Mouse (Mus musculus) heart, embryonic 12.5 days (tissue): ENCODE data around the gene Adgrl3. TPM values are rescaled to one million over a fixed set of nuclear protein-coding genes. Genes with fewer than 3 reads are reported as not detected.

ENCODE experiments used
- ATAC-seq: fragments of 200-750 bp; cut with Nextera tagmentation; 2 replicates; pipeline ENCODE4 v1.8.0; 2017; ENCODE audit warnings: moderate TSS enrichment, moderate library complexity; ENCODE audit not compliant: insufficient number of reproducible peaks, low FRiP score
- H3K27ac ChIP-seq: fragments of 300-500 bp; sonication (generic); 2 replicates; pipeline ENCODE4 v1.5.1; 2016; ENCODE audit warnings: mild to moderate bottlenecking, moderate library complexity; ENCODE audit not compliant: poor library complexity, severe bottlenecking
- H3K27me3 ChIP-seq: fragments of 300-500 bp; sonication (generic); replicated peaks from 2 replicates; pipeline ENCODE4 v1.6.1; 2016; ENCODE audit warnings: mild to moderate bottlenecking, moderate library complexity
- H3K36me3 ChIP-seq: fragments of 300-500 bp; sonication (generic); 2 replicates; pipeline ENCODE4 v1.6.1; 2016; ENCODE audit warnings: mild to moderate bottlenecking, moderate library complexity
- H3K4me1 ChIP-seq: fragments of 300-500 bp; sonication (generic); replicated peaks from 2 replicates; pipeline ENCODE4 v1.6.1; 2016; ENCODE audit warnings: mild to moderate bottlenecking
- H3K4me2 ChIP-seq: fragments of 300-500 bp; sonication (generic); 2 replicates; pipeline ENCODE4 v1.6.1; 2016; ENCODE audit warnings: mild to moderate bottlenecking, moderate library complexity
- H3K4me3 ChIP-seq: fragments of 300-500 bp; sonication (generic); 2 replicates; pipeline ENCODE4 v1.5.1; 2016; ENCODE audit warnings: mild to moderate bottlenecking
- H3K9ac ChIP-seq: fragments of 300-500 bp; sonication (generic); 2 replicates; pipeline ENCODE4 v1.6.1; 2016; ENCODE audit warnings: mild to moderate bottlenecking, moderate library complexity
- H3K9me3 ChIP-seq: fragments of 300-500 bp; sonication (generic); replicated peaks from 2 replicates; pipeline ENCODE4 v1.6.1; 2016; ENCODE audit warnings: mild to moderate bottlenecking, moderate library complexity
- WGBS: fragments of 180-500 bp; shearing (Covaris S2); methylation state at CpG from one replicate; pipeline ENCODE4 v1.1.7; 2016; 5-methylcytosine and 5-hydroxymethylcytosine counted together
- polyA plus RNA-seq: library from polyadenylated mRNA; unstranded; fragments of >200 nt; fragmentation: Nextera tagmentation; extraction: Ambion mirVana; gene quantifications from 2 replicates; pipeline ENCODE4 v1.2.1, GENCODE M21; 2016

The Adgrl3 gene
- polyA plus RNA-seq, 1 experiment from 2014 or later = 9.2 TPM

GRCm38 (mm10) chr5:81155791-81156190, 135.9 kb downstream of the Adgrl3 start:
- Histone ChIP-seq H3K36me3 (no peaks in the 10 kb centered on the region), H3K9me3 (no peaks in the 10 kb centered on the region), H3K4me3 (no peak overlapping the region), H3K27ac (no peak overlapping the region), H3K9ac (no peak overlapping the region), H3K27me3 (no peaks in the 10 kb centered on the region), H3K4me2 (no peak overlapping the region), H3K4me1 (no peaks in the 10 kb centered on the region)
- no peak for ATAC-seq
- 74% methylated on average over 12 of the region's 12 CpGs for WGBS

GRCm38 (mm10) chr5:81156281-81156680, 136.3 kb downstream of the Adgrl3 start:
- WGBS = 35% methylated on average over 2 of the region's 2 CpGs
- Histone ChIP-seq H3K9ac (no peak overlapping the region), H3K27me3 (no peaks in the 10 kb centered on the region), H3K4me1 (no peaks in the 10 kb centered on the region), H3K4me2 (no peak overlapping the region), H3K4me3 (no peak overlapping the region), H3K36me3 (no peaks in the 10 kb centered on the region), H3K27ac (no peak overlapping the region), H3K9me3 (no peaks in the 10 kb centered on the region)
- no peak for ATAC-seq

- no peak overlapping the region for H3K4me3 ChIP-seq
- no peaks in the 10 kb centered on the region for H3K27me3 ChIP-seq
- no peak overlapping the region for H3K27ac ChIP-seq
- no peaks in the 10 kb centered on the region for H3K9me3 ChIP-seq
- no peak overlapping the region for H3K4me2 ChIP-seq
- H3K4me1 ChIP-seq = no peaks in the 10 kb centered on the region
- 69% methylated on average over 5 of the region's 5 CpGs for WGBS
- H3K36me3 ChIP-seq = no peaks in the 10 kb centered on the region
- no peak overlapping the region for H3K9ac ChIP-seq
- ATAC-seq = no peak
Observed at GRCm38 (mm10) chr5:81156796-81157195, 136.9 kb downstream of the Adgrl3 start.

GRCm38 (mm10) chr5:81159013-81159412, 139.1 kb downstream of the Adgrl3 start:
- Histone ChIP-seq H3K36me3 (no peaks in the 10 kb centered on the region), H3K4me1 (no peaks in the 10 kb centered on the region), H3K27me3 (no peaks in the 10 kb centered on the region), H3K9ac (no peak overlapping the region), H3K27ac (no peak overlapping the region), H3K9me3 (no peaks in the 10 kb centered on the region), H3K4me2 (no peak overlapping the region), H3K4me3 (no peak overlapping the region)
- 86% methylated on average over 12 of the region's 12 CpGs for WGBS
- no peak for ATAC-seq

- no peak overlapping the region for H3K4me3 ChIP-seq
- ATAC-seq = no peak
- no peaks in the 10 kb centered on the region for H3K9me3 ChIP-seq
- H3K27ac ChIP-seq = no peak overlapping the region
- no peak overlapping the region for H3K4me2 ChIP-seq
- WGBS = 82% methylated on average over 6 of the region's 6 CpGs
- H3K27me3 ChIP-seq = no peaks in the 10 kb centered on the region
- no peak overlapping the region for H3K9ac ChIP-seq
- H3K4me1 ChIP-seq = no peaks in the 10 kb centered on the region
- no peaks in the 10 kb centered on the region for H3K36me3 ChIP-seq
Observed at GRCm38 (mm10) chr5:81160431-81160830, 140.5 kb downstream of the Adgrl3 start.

GRCm38 (mm10) chr5:81188871-81189485, 169.0 kb downstream of the Adgrl3 start:
- H3K27ac ChIP-seq = no peak overlapping the region
- no peak for ATAC-seq

GRCm38 (mm10) chr5:81200354-81200753, 180.4 kb downstream of the Adgrl3 start:
- Histone ChIP-seq H3K4me2 (no peak overlapping the region), H3K9ac (no peak overlapping the region), H3K27me3 (no peaks in the 10 kb centered on the region), H3K36me3 (no peaks in the 10 kb centered on the region), H3K4me3 (no peak overlapping the region), H3K9me3 (no peaks in the 10 kb centered on the region), H3K4me1 (no peaks in the 10 kb centered on the region), H3K27ac (no peak overlapping the region)
- no peak for ATAC-seq

More at GRCm38 (mm10) chr5:81188871-81189485, 169.0 kb downstream of the Adgrl3 start:
- Histone ChIP-seq H3K4me3 (no peak overlapping the region), H3K9me3 (no peaks in the 10 kb centered on the region), H3K9ac (no peak overlapping the region), H3K4me1 (no peaks in the 10 kb centered on the region), H3K27me3 (no peaks in the 10 kb centered on the region), H3K4me2 (no peak overlapping the region), H3K36me3 (no peaks in the 10 kb centered on the region)
- WGBS = 50% methylated on average over 4 of the region's 4 CpGs

GRCm38 (mm10) chr5:81201885-81202284, 181.9 kb downstream of the Adgrl3 start:
- Histone ChIP-seq H3K4me1 (no peaks in the 10 kb centered on the region), H3K9me3 (no peaks in the 10 kb centered on the region), H3K36me3 (no peaks in the 10 kb centered on the region), H3K27ac (no peak overlapping the region), H3K27me3 (no peaks in the 10 kb centered on the region), H3K4me2 (no peak overlapping the region), H3K4me3 (no peak overlapping the region), H3K9ac (no peak overlapping the region)
- ATAC-seq = no peak
- WGBS = 88% methylated on average over 4 of the region's 4 CpGs

GRCm38 (mm10) chr5:81218500-81219057, 198.6 kb downstream of the Adgrl3 start:
- Histone ChIP-seq H3K9me3 (no peaks in the 10 kb centered on the region), H3K4me3 (no peak overlapping the region), H3K36me3 (no peaks in the 10 kb centered on the region), H3K9ac (no peak overlapping the region), H3K4me1 (no peaks in the 10 kb centered on the region), H3K4me2 (no peak overlapping the region), H3K27me3 (no peaks in the 10 kb centered on the region), H3K27ac (no peak overlapping the region)
- no peak for ATAC-seq
- WGBS = 74% methylated on average over 2 of the region's 2 CpGs

- H3K27me3 ChIP-seq = no peaks in the 10 kb centered on the region
- no peaks in the 10 kb centered on the region for H3K4me1 ChIP-seq
- no peak overlapping the region for H3K4me3 ChIP-seq
- H3K9me3 ChIP-seq = no peaks in the 10 kb centered on the region
- no peak overlapping the region for H3K4me2 ChIP-seq
- no peak overlapping the region for H3K9ac ChIP-seq
- 81% methylated on average over 6 of the region's 6 CpGs for WGBS
- no peak for ATAC-seq
- H3K27ac ChIP-seq = no peak overlapping the region
- no peaks in the 10 kb centered on the region for H3K36me3 ChIP-seq
Observed at GRCm38 (mm10) chr5:81224465-81224864, 204.5 kb downstream of the Adgrl3 start.

GRCm38 (mm10) chr5:81225486-81225885, 205.5 kb downstream of the Adgrl3 start:
- no peak overlapping the region for H3K4me2 ChIP-seq
- no peak overlapping the region for H3K27ac ChIP-seq
- H3K9me3 ChIP-seq = no peaks in the 10 kb centered on the region
- 83% methylated on average over 2 of the region's 2 CpGs for WGBS
- H3K4me3 ChIP-seq = no peak overlapping the region
- no peak overlapping the region for H3K9ac ChIP-seq
- H3K36me3 ChIP-seq = no peaks in the 10 kb centered on the region
- no peaks in the 10 kb centered on the region for H3K27me3 ChIP-seq
- H3K4me1 ChIP-seq = no peaks in the 10 kb centered on the region
- ATAC-seq = no peak

GRCm38 (mm10) chr5:81227256-81227655, 207.3 kb downstream of the Adgrl3 start:
- H3K27me3 ChIP-seq = no peaks in the 10 kb centered on the region
- no peak overlapping the region for H3K9ac ChIP-seq
- no peak overlapping the region for H3K27ac ChIP-seq
- no peaks in the 10 kb centered on the region for H3K9me3 ChIP-seq
- ATAC-seq = no peak
- no peak overlapping the region for H3K4me3 ChIP-seq
- H3K4me1 ChIP-seq = no peaks in the 10 kb centered on the region
- H3K36me3 ChIP-seq = no peaks in the 10 kb centered on the region
- H3K4me2 ChIP-seq = no peak overlapping the region
